Mouse (Mus musculus): ENCODE data around the gene Bckdha. TPM values are rescaled to one million over a fixed set of nuclear protein-coding genes. Genes with fewer than 3 reads are reported as not detected.

Gene Bckdha
- polyA plus RNA-seq, 1 experiment from 2014 or later = 45.1 TPM

DNA sequence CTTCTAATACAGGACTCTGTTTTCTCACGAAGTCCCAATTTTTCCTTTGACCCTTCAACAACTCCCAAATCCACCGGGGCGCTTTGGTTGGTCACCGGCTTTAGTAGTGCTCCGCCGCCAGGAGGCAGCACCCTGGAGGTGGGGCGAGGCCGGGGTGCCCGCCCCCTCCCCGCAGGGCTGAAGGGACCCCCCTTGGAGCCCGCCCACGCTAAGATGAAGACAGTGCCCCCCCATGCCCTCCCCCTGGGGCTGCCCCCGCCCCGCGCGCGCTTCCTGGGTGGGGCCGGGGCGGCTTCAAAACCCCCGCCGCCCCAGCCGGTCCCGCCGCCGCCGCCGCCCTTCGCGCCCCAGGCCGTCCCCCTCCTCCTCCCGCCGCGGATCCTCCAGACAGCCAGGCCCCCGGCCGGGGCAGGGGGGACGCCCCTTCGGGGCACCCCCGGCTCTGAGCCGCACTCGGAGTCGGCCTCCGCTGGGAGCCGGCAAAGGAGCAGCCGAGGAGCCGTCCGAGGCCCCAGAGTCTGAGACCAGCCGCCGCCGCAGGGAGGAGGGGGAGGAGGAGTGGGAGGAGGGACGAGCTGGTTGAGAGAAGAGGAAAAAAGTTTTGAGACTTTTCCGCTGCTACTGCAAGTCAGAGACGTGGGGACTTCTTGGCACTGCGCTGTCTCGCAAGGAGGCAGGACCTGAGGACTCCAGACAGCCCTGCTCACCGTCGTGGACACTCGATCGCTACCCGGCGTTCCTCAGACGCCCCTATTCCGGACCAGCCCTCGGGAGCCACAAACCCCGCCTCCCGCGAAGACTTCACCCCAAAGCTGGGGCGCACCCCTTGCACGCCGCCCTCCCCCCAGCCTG, 28.1 kb upstream of the Bckdha start, which contains the start of gene Tgfb1:
Tgfb1 (plus strand) TSS at position 323 of the 852 bp plus-strand sequence.
- Histone ChIP-seq H3K4me2 (ENCODE audit: low read depth, low read length) (peak within 1 kb of the TSS; percentile 90), H3K27me3 (ENCODE audit: control insufficient read depth, insufficient read depth, low read length) (peaks cover 33% of the 10 kb centered on the region), H3K9me3 (replicated peaks; ENCODE audit: control insufficient read depth, low read length) (no peaks in the 10 kb centered on the region), H3K4me3 (ENCODE audit: low read depth, low read length) (peak within 1 kb of the TSS; percentile 55), H3K9ac (replicated peaks; ENCODE audit: low read length) (peak within 1 kb of the TSS; percentile 63), H3K4me1 (ENCODE audit: control insufficient read depth, insufficient read depth, low read length) (peaks cover 10% of the 10 kb centered on the region), H3K27ac (replicated peaks; ENCODE audit: low read depth, low read length) (no peak within 1 kb of the TSS), H3K36me3 (replicated peaks; ENCODE audit: control insufficient read depth, insufficient read depth, low read depth, low read length) (no peaks in the 10 kb centered on the region)
- peak; percentile 41 for ATAC-seq (replicated peaks; ENCODE audit: insufficient number of reproducible peaks, low FRiP score, low TSS enrichment, low read depth)
- DNase-seq (ENCODE audit: low spot score) = peak; percentile 71
- 1% methylated on average over 61 of the region's 69 CpGs for WGBS

GRCm38 (mm10) chr7:25685926-25686470, 27.2 kb upstream of the Bckdha start:
- Histone ChIP-seq H3K4me3 (ENCODE audit: low read depth, low read length) (no peak overlapping the region), H3K4me1 (ENCODE audit: control insufficient read depth, insufficient read depth, low read length) (peaks cover 10% of the 10 kb centered on the region), H3K36me3 (replicated peaks; ENCODE audit: control insufficient read depth, insufficient read depth, low read depth, low read length) (no peaks in the 10 kb centered on the region), H3K9me3 (replicated peaks; ENCODE audit: control insufficient read depth, low read length) (no peaks in the 10 kb centered on the region), H3K4me2 (ENCODE audit: low read depth, low read length) (peak overlapping the region; percentile 5), H3K27me3 (ENCODE audit: control insufficient read depth, insufficient read depth, low read length) (peaks cover 33% of the 10 kb centered on the region), H3K9ac (replicated peaks; ENCODE audit: low read length) (no peak overlapping the region), H3K27ac (replicated peaks; ENCODE audit: low read depth, low read length) (no peak overlapping the region)
- DNase-seq (ENCODE audit: low spot score) (no peak), ATAC-seq (replicated peaks; ENCODE audit: insufficient number of reproducible peaks, low FRiP score, low TSS enrichment, low read depth) (no peak)
- WGBS = 65% methylated on average over 21 of the region's 21 CpGs

DNA sequence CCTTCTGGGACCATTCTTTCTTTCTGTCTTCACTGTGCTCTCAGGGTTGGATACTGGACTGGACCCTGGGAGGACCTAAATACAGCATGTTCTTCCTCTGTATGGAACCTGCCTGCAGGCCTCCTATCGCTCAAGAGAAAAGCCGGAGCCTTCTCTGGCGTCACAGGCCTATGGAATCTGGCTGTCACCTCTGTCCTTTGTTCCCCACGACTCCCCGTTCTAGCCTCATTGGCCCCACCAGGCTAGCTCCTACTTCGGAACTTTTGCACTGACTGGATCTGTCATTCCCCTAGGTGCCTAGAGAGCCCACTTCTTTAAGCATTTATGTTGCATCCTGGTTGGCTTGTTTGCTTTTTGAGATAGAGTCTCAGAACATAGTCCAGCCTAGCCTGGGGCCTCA, 25.9 kb upstream of the Bckdha start:
- peaks cover 30% of the 10 kb centered on the region for H3K27me3 ChIP-seq (ENCODE audit: control insufficient read depth, insufficient read depth, low read length)
- H3K4me1 ChIP-seq (ENCODE audit: control insufficient read depth, insufficient read depth, low read length) = peaks cover 10% of the 10 kb centered on the region
- H3K4me3 ChIP-seq (ENCODE audit: low read depth, low read length) = no peak overlapping the region
- H3K9me3 ChIP-seq (replicated peaks; ENCODE audit: control insufficient read depth, low read length) = no peaks in the 10 kb centered on the region
- no peak for ATAC-seq (replicated peaks; ENCODE audit: insufficient number of reproducible peaks, low FRiP score, low TSS enrichment, low read depth)
- WGBS = 92% methylated on average over 6 of the region's 6 CpGs
- H3K4me2 ChIP-seq (ENCODE audit: low read depth, low read length) = no peak overlapping the region
- no peak for DNase-seq (ENCODE audit: low spot score)
- H3K27ac ChIP-seq (replicated peaks; ENCODE audit: low read depth, low read length) = no peak overlapping the region
- H3K9ac ChIP-seq (replicated peaks; ENCODE audit: low read length) = no peak overlapping the region
- no peaks in the 10 kb centered on the region for H3K36me3 ChIP-seq (replicated peaks; ENCODE audit: control insufficient read depth, insufficient read depth, low read depth, low read length)

GRCm38 (mm10) chr7:25683474-25684180, 24.8 kb upstream of the Bckdha start:
- Histone ChIP-seq H3K9me3 (replicated peaks; ENCODE audit: control insufficient read depth, low read length) (no peaks in the 10 kb centered on the region), H3K9ac (replicated peaks; ENCODE audit: low read length) (no peak overlapping the region), H3K4me3 (ENCODE audit: low read depth, low read length) (no peak overlapping the region), H3K27ac (replicated peaks; ENCODE audit: low read depth, low read length) (no peak overlapping the region), H3K4me2 (ENCODE audit: low read depth, low read length) (no peak overlapping the region), H3K4me1 (ENCODE audit: control insufficient read depth, insufficient read depth, low read length) (peaks cover 6% of the 10 kb centered on the region), H3K36me3 (replicated peaks; ENCODE audit: control insufficient read depth, insufficient read depth, low read depth, low read length) (no peaks in the 10 kb centered on the region), H3K27me3 (ENCODE audit: control insufficient read depth, insufficient read depth, low read length) (peaks cover 21% of the 10 kb centered on the region)
- 63% methylated on average over 7 of the region's 7 CpGs for WGBS
- DNase-seq (ENCODE audit: low spot score) (no peak), ATAC-seq (replicated peaks; ENCODE audit: insufficient number of reproducible peaks, low FRiP score, low TSS enrichment, low read depth) (no peak)

DNA sequence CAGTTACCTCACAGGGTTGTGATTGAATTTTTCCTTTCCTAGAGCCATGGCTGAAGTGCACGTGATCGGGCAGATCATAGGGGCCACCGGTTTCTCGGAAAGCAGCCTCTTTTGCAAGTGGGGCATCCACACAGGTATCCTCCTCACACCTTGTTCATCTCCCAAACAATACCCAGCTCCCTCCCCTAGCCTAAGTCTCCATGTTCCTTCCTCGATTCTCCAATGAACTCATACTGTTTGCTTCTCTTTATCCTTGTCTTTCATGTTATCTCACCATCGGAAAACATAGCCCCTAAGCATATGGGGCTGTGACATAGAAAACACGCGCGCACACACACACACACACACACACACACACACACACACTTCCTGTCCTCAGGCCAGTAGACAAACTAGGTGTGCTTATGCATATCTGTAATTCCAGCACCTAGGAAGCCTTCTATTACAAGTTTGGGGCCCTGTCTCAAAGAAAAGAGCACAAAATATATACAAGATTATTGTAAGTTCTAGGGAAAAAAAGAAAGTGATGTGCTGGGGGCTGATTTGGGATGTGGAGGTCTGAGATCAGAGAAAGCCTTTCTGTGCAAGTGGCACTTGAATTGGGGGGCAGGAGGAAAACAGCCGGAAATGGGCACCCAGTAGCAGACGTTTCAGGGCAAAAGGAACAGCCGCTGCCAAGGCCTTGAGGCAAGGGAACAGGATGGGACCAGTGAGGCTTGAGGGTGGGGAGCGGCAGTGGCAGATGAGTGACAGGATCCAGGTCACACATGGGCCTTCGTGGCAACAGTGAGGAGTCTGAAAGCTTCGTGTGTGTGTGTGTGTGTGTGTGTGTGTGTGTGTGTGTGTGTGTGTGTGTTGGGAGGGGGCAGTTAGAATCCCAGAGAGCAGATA, 22.8 kb upstream of the Bckdha start:
- DNase-seq (ENCODE audit: low spot score) (no peak), ATAC-seq (replicated peaks; ENCODE audit: insufficient number of reproducible peaks, low FRiP score, low TSS enrichment, low read depth) (no peak)
- Histone ChIP-seq H3K4me1 (ENCODE audit: control insufficient read depth, insufficient read depth, low read length) (no peaks in the 10 kb centered on the region), H3K9ac (replicated peaks; ENCODE audit: low read length) (no peak overlapping the region), H3K9me3 (replicated peaks; ENCODE audit: control insufficient read depth, low read length) (no peaks in the 10 kb centered on the region), H3K36me3 (replicated peaks; ENCODE audit: control insufficient read depth, insufficient read depth, low read depth, low read length) (no peaks in the 10 kb centered on the region), H3K27me3 (ENCODE audit: control insufficient read depth, insufficient read depth, low read length) (peaks cover 4% of the 10 kb centered on the region), H3K27ac (replicated peaks; ENCODE audit: low read depth, low read length) (no peak overlapping the region), H3K4me3 (ENCODE audit: low read depth, low read length) (peak overlapping the region; percentile 60), H3K4me2 (ENCODE audit: low read depth, low read length) (no peak overlapping the region; the same call in 1 of the 2 replicates)
- WGBS = 58% methylated on average over 15 of the region's 15 CpGs

DNA sequence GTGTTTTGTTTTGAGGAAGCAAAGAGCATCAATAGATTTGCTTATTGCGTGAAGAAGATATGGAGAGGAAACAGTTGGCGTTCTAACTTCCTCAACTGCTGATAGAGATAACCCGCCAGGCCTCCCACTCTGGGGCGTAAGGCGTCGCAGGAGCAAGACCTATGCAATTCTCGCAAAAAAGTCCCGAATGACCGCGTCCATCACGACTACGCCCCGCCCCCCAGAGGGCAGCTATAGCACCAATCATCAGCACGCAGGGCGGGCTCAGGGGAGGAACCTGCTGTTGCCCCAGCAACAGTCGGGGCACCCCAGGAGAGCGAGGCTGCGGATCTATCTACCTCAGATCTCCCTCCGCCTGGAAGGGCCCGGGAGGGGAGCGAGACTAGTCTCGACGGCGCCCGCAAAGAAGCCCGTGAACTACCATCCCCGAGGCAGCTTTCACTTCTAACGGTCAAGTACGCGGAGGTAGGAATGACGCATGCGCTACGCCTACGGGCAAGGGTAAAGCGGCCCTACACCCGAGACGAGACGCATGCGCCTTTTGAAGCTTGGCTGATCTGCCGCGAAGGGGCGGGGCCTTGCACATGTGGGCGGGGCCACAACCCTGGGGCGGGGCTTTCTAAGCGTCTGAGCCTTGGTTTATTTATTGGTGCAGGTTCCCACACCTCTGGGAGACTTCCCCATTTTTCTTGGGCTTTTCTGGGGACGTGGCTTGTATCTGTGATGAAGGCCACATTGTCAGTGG, 21.9 kb upstream of the Bckdha start, which contains the start of gene B9d2:
B9d2 (plus strand) TSS at position 267 of the 745 bp plus-strand sequence.
- peak; percentile 93 for ATAC-seq (replicated peaks; ENCODE audit: insufficient number of reproducible peaks, low FRiP score, low TSS enrichment, low read depth)

GRCm38 (mm10) chr7:25679971-25680370, 21.2 kb upstream of the Bckdha start:
- 9% methylated on average over 6 of the region's 6 CpGs for WGBS
- H3K9ac ChIP-seq (replicated peaks; ENCODE audit: low read length) = no peak overlapping the region

More for the DNA sequence above, 21.9 kb upstream of the Bckdha start, which contains the start of gene B9d2:
- H3K9ac ChIP-seq (replicated peaks; ENCODE audit: low read length) = peak within 1 kb of the TSS; percentile 71
- H3K4me1 ChIP-seq (ENCODE audit: control insufficient read depth, insufficient read depth, low read length) = no peaks in the 10 kb centered on the region
- peaks cover 7% of the 10 kb centered on the region for H3K27me3 ChIP-seq (ENCODE audit: control insufficient read depth, insufficient read depth, low read length)
- peak; percentile 95 for DNase-seq (ENCODE audit: low spot score)
- no peaks in the 10 kb centered on the region for H3K36me3 ChIP-seq (replicated peaks; ENCODE audit: control insufficient read depth, insufficient read depth, low read depth, low read length)
- peak within 1 kb of the TSS; percentile 59 for H3K4me2 ChIP-seq (ENCODE audit: low read depth, low read length)
- peak within 1 kb of the TSS; percentile 85 for H3K27ac ChIP-seq (replicated peaks; ENCODE audit: low read depth, low read length)
- peak within 1 kb of the TSS; percentile 60 for H3K4me3 ChIP-seq (ENCODE audit: low read depth, low read length)
- H3K9me3 ChIP-seq (replicated peaks; ENCODE audit: control insufficient read depth, low read length) = no peaks in the 10 kb centered on the region
- WGBS = under 1% methylated on average over 46 of the region's 46 CpGs

More at GRCm38 (mm10) chr7:25679971-25680370, 21.2 kb upstream of the Bckdha start:
- ATAC-seq (replicated peaks; ENCODE audit: insufficient number of reproducible peaks, low FRiP score, low TSS enrichment, low read depth) = no peak
- Histone ChIP-seq H3K36me3 (replicated peaks; ENCODE audit: control insufficient read depth, insufficient read depth, low read depth, low read length) (no peaks in the 10 kb centered on the region), H3K4me3 (ENCODE audit: low read depth, low read length) (peak overlapping the region; percentile 60), H3K27ac (replicated peaks; ENCODE audit: low read depth, low read length) (no peak overlapping the region), H3K4me2 (ENCODE audit: low read depth, low read length) (peak overlapping the region; percentile 59), H3K4me1 (ENCODE audit: control insufficient read depth, insufficient read depth, low read length) (no peaks in the 10 kb centered on the region), H3K27me3 (ENCODE audit: control insufficient read depth, insufficient read depth, low read length) (peaks cover 12% of the 10 kb centered on the region), H3K9me3 (replicated peaks; ENCODE audit: control insufficient read depth, low read length) (no peaks in the 10 kb centered on the region)
- DNase-seq (ENCODE audit: low spot score) = no peak
